Mouse (Mus musculus) heart, postnatal 0 days (tissue): Measurements from ENCODE around the gene Ddx1.

Source experiments
- CTCF ChIP-seq: IDR thresholded peaks from 2 replicates; pipeline ENCODE4 v1.5.1; 2016; ENCODE audit warnings: antibody characterized with exemption, control low read depth, low read depth
- EP300 ChIP-seq: IDR thresholded peaks from 2 replicates; pipeline ENCODE4 v1.6.1; 2016; ENCODE audit warnings: antibody characterized with exemption, low read depth

DNA sequence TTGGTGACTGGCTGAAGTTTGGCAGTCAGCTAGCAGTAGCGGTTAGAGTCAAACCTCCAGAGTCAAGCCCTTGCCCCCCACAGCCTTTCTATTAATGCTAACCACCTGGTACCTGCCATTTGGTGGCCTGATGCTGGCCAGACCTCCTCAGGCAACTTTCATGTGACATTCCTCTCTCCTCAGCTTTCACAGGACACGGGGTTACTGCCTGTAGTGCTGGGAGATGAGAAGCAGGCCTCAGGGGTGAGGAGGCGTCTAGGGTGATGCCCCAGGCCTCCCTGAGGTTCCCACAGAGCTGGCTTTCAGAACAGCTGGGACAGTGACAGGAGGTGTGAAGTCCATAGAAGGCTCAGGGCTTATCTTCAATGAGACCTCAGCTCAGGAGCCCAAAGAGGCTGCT is 50.9 kb downstream of the Ddx1 start:
- TF ChIP-seq CTCF (no peak), EP300 (no peak)
